Mouse (Mus musculus) forebrain, embryonic 14.5 days (tissue): ENCODE results near the gene Adra2b. TPM values are rescaled to one million over a fixed set of nuclear protein-coding genes. Genes with fewer than 3 reads are reported as not detected.

Experiments used
- ATAC-seq: fragments of 200-750 bp; cut with Nextera tagmentation; 2 replicates; pipeline ENCODE4 v1.8.0; 2017; ENCODE audit warnings: mild to moderate bottlenecking, moderate library complexity
- DNase-seq: peaks from one replicate; pipeline ENCODE4 v3.0.0-alpha.2; 2015; ENCODE audit warnings: low spot score
- H3K27ac ChIP-seq: fragments of 300-500 bp; sonication (generic); 2 replicates; pipeline ENCODE4 v1.5.1; 2014; ENCODE audit warnings: low read depth, mild to moderate bottlenecking, control low read depth, low read length, moderate library complexity
- H3K27me3 ChIP-seq: fragments of 300-500 bp; sonication (generic); replicated peaks from 2 replicates; pipeline ENCODE4 v1.6.1; 2014; ENCODE audit warnings: low read length, control low read depth, mixed read lengths; ENCODE audit not compliant: control insufficient read depth, insufficient read depth
- H3K36me3 ChIP-seq: fragments of 300-500 bp; sonication (generic); 2 replicates; pipeline ENCODE4 v1.6.1; 2014; ENCODE audit warnings: low read length, control low read depth; ENCODE audit not compliant: control insufficient read depth, insufficient read depth
- H3K4me1 ChIP-seq: fragments of 300-500 bp; sonication (generic); 2 replicates; pipeline ENCODE4 v1.6.1; 2014; ENCODE audit warnings: antibody characterized with exemption, low read length, control low read depth; ENCODE audit not compliant: control insufficient read depth, insufficient read depth
- H3K4me2 ChIP-seq: fragments of 300-500 bp; sonication (generic); 2 replicates; pipeline ENCODE4 v1.6.1; 2014; ENCODE audit warnings: mild to moderate bottlenecking, control low read depth, low read length
- H3K4me3 ChIP-seq: fragments of 300-500 bp; sonication (generic); 2 replicates; pipeline ENCODE4 v1.5.1; 2014; ENCODE audit warnings: low read depth, low read length, control low read depth
- H3K9ac ChIP-seq: fragments of 300-500 bp; sonication (generic); 2 replicates; pipeline ENCODE4 v1.6.1; 2014; ENCODE audit warnings: mild to moderate bottlenecking, low read length, control low read depth, moderate library complexity
- H3K9me3 ChIP-seq: fragments of 300-500 bp; sonication (generic); replicated peaks from 2 replicates; pipeline ENCODE4 v1.6.1; 2016; ENCODE audit warnings: low read length, control low read depth, mixed read lengths; ENCODE audit not compliant: control insufficient read depth
- WGBS: fragments of 180-500 bp; shearing (Covaris S2); extraction: QIAGEN DNeasy Blood & Tissue Kit; methylation state at CpG from one replicate; pipeline ENCODE4 v1.1.7; 2014; 5-methylcytosine and 5-hydroxymethylcytosine counted together
- polyA plus RNA-seq: library from polyadenylated mRNA; unstranded; fragments of >200 nt; fragmentation: Nextera tagmentation; extraction: Ambion mirVana; gene quantifications from 2 replicates; pipeline ENCODE4 v1.2.1, GENCODE M21; 2014

Gene Adra2b
- polyA plus RNA-seq, 1 experiment from 2014 or later = 0.36 TPM

- ATAC-seq (no peak), DNase-seq (no peak)
- Histone ChIP-seq H3K27me3 (no peaks in the 10 kb centered on the region), H3K36me3 (no peaks in the 10 kb centered on the region), H3K27ac (no peak overlapping the region), H3K4me2 (no peak overlapping the region), H3K4me3 (no peak overlapping the region), H3K9me3 (no peaks in the 10 kb centered on the region), H3K4me1 (no peaks in the 10 kb centered on the region), H3K9ac (no peak overlapping the region)
- WGBS = 88% methylated on average over 1 of the region's 1 CpGs
These were observed 39.3 kb upstream of the Adra2b start for GRCm38 (mm10) chr2:127323667-127324066.

GRCm38 (mm10) chr2:127324456-127324855, 38.6 kb upstream of the Adra2b start:
- no peak overlapping the region for H3K9ac ChIP-seq
- no peak overlapping the region for H3K4me3 ChIP-seq
- WGBS = 83% methylated on average over 7 of the region's 7 CpGs
- no peaks in the 10 kb centered on the region for H3K27me3 ChIP-seq
- ATAC-seq = no peak
- H3K27ac ChIP-seq = no peak overlapping the region
- H3K4me1 ChIP-seq = no peaks in the 10 kb centered on the region
- H3K4me2 ChIP-seq = no peak overlapping the region
- H3K36me3 ChIP-seq = no peaks in the 10 kb centered on the region
- DNase-seq = no peak
- no peaks in the 10 kb centered on the region for H3K9me3 ChIP-seq

- no peak overlapping the region for H3K9ac ChIP-seq
- ATAC-seq (no peak), DNase-seq (no peak)
- H3K27ac ChIP-seq = no peak overlapping the region
- no peak overlapping the region for H3K4me2 ChIP-seq
- no peaks in the 10 kb centered on the region for H3K4me1 ChIP-seq
- 72% methylated on average over 12 of the region's 12 CpGs for WGBS
- H3K9me3 ChIP-seq = no peaks in the 10 kb centered on the region
- no peak overlapping the region for H3K4me3 ChIP-seq
- H3K36me3 ChIP-seq = no peaks in the 10 kb centered on the region
- no peaks in the 10 kb centered on the region for H3K27me3 ChIP-seq
These were observed 34.7 kb upstream of the Adra2b start for GRCm38 (mm10) chr2:127328090-127328851.

- Histone ChIP-seq H3K4me3 (no peak overlapping the region), H3K36me3 (no peaks in the 10 kb centered on the region), H3K9ac (no peak overlapping the region), H3K27ac (no peak overlapping the region), H3K9me3 (no peaks in the 10 kb centered on the region), H3K4me1 (no peaks in the 10 kb centered on the region), H3K4me2 (no peak overlapping the region), H3K27me3 (peaks cover 17% of the 10 kb centered on the region)
- DNase-seq = no peak
- WGBS = 85% methylated on average over 14 of the region's 14 CpGs
- no peak for ATAC-seq
These were observed 30.0 kb upstream of the Adra2b start for GRCm38 (mm10) chr2:127332807-127333570.

- Histone ChIP-seq H3K4me2 (no peak overlapping the region), H3K27ac (no peak overlapping the region), H3K4me3 (no peak overlapping the region), H3K27me3 (peaks cover 17% of the 10 kb centered on the region), H3K36me3 (no peaks in the 10 kb centered on the region), H3K9ac (no peak overlapping the region), H3K4me1 (no peaks in the 10 kb centered on the region), H3K9me3 (no peaks in the 10 kb centered on the region)
- ATAC-seq (no peak), DNase-seq (no peak)
- WGBS = 77% methylated on average over 5 of the region's 5 CpGs
These were observed 28.9 kb upstream of the Adra2b start for GRCm38 (mm10) chr2:127333945-127334603.

GRCm38 (mm10) chr2:127335078-127335541, 27.9 kb upstream of the Adra2b start:
- Histone ChIP-seq H3K4me2 (no peak overlapping the region), H3K4me3 (no peak overlapping the region), H3K4me1 (no peaks in the 10 kb centered on the region), H3K9me3 (no peaks in the 10 kb centered on the region), H3K27ac (no peak overlapping the region), H3K27me3 (peaks cover 17% of the 10 kb centered on the region), H3K9ac (no peak overlapping the region), H3K36me3 (no peaks in the 10 kb centered on the region)
- DNase-seq (no peak), ATAC-seq (no peak)
- WGBS = 49% methylated on average over 11 of the region's 11 CpGs

- peak within 1 kb of the TSS; percentile 86 for H3K4me2 ChIP-seq
- H3K9me3 ChIP-seq = no peaks in the 10 kb centered on the region
- H3K9ac ChIP-seq = peak within 1 kb of the TSS; percentile 59
- H3K4me3 ChIP-seq = peak within 1 kb of the TSS; percentile 44
- H3K36me3 ChIP-seq = no peaks in the 10 kb centered on the region
- ATAC-seq = peak; percentile 86
- under 1% methylated on average over 43 of the region's 76 CpGs for WGBS
- H3K27me3 ChIP-seq = peaks cover 17% of the 10 kb centered on the region
- no peaks in the 10 kb centered on the region for H3K4me1 ChIP-seq
- H3K27ac ChIP-seq = no peak within 1 kb of the TSS
- peak; percentile 64 for DNase-seq
These were observed 27.1 kb upstream of the Adra2b start, which contains the start of gene Dusp2 for GRCm38 (mm10) chr2:127335767-127336496. Gene Dusp2 (plus strand): TSS chr2:127336159.

- Histone ChIP-seq H3K27ac (no peak overlapping the region), H3K27me3 (peaks cover 17% of the 10 kb centered on the region), H3K4me2 (peak overlapping the region; percentile 86), H3K9ac (peak overlapping the region; percentile 59), H3K36me3 (no peaks in the 10 kb centered on the region), H3K9me3 (no peaks in the 10 kb centered on the region), H3K4me3 (peak overlapping the region; percentile 44), H3K4me1 (no peaks in the 10 kb centered on the region)
- WGBS = 3% methylated on average over 29 of the region's 33 CpGs
- no peak for DNase-seq
- ATAC-seq = no peak
These were observed 26.5 kb upstream of the Adra2b start for GRCm38 (mm10) chr2:127336497-127336832.
